Mouse (Mus musculus) ovary, postnatal 10 days (tissue): ENCODE measurements around the gene Adgrl2.

Experiments
- DNase-seq: peaks from one replicate; pipeline ENCODE4 v3.0.0; 2022; ENCODE audit warnings: low spot score

The Adgrl2 gene

GRCm38 (mm10) chr3:148990531-148991003 is at the start of gene Adgrl2:
Gene Adgrl2, minus strand, starts transcription at chr3:148990555.
- DNase-seq: no peak

GRCm38 (mm10) chr3:149038771-149039170 is 48.4 kb upstream of the Adgrl2 start:
- DNase-seq: no peak

- no peak for DNase-seq
Observed at GRCm38 (mm10) chr3:149019925-149020324, 29.6 kb upstream of the Adgrl2 start.

- DNase-seq: no peak
Observed at GRCm38 (mm10) chr3:149009311-149009710, 19.0 kb upstream of the Adgrl2 start.

GRCm38 (mm10) chr3:149008634-149009023 is 18.3 kb upstream of the Adgrl2 start:
- no peak for DNase-seq

GRCm38 (mm10) chr3:149007860-149008633 is 17.7 kb upstream of the Adgrl2 start:
- no peak for DNase-seq

- no peak for DNase-seq
Observed at GRCm38 (mm10) chr3:149001364-149001763, 11.0 kb upstream of the Adgrl2 start.

- no peak for DNase-seq
Observed at GRCm38 (mm10) chr3:148998661-148999060, 8.3 kb upstream of the Adgrl2 start.

GRCm38 (mm10) chr3:148991056-148991455 is 701 bp upstream of the Adgrl2 start:
- no peak for DNase-seq

- peak; percentile 80 for DNase-seq
Observed at GRCm38 (mm10) chr3:148989818-148990530, 381 bp downstream of the Adgrl2 start.

- DNase-seq: peak; percentile 81
Observed at GRCm38 (mm10) chr3:148988996-148989817, 1.1 kb downstream of the Adgrl2 start.

- peak; percentile 18 for DNase-seq
Observed at GRCm38 (mm10) chr3:148988293-148988995, 1.9 kb downstream of the Adgrl2 start.

- peak; percentile 66 for DNase-seq
Observed at GRCm38 (mm10) chr3:148987591-148988292, 2.6 kb downstream of the Adgrl2 start.

GRCm38 (mm10) chr3:148986894-148987590 is 3.3 kb downstream of the Adgrl2 start:
- peak; percentile 36 for DNase-seq

- no peak for DNase-seq
Observed at GRCm38 (mm10) chr3:148986296-148986893, 4.0 kb downstream of the Adgrl2 start.

GRCm38 (mm10) chr3:148984326-148984725 is 6.0 kb downstream of the Adgrl2 start:
- no peak for DNase-seq

GRCm38 (mm10) chr3:148982370-148982769 is 8.0 kb downstream of the Adgrl2 start:
- no peak for DNase-seq

- no peak for DNase-seq
Observed at GRCm38 (mm10) chr3:148981776-148982175, 8.6 kb downstream of the Adgrl2 start.

GRCm38 (mm10) chr3:148978541-148978940 is 11.8 kb downstream of the Adgrl2 start:
- no peak for DNase-seq

GRCm38 (mm10) chr3:148977838-148978237 is 12.5 kb downstream of the Adgrl2 start:
- DNase-seq: no peak
